Mouse (Mus musculus) embryonic facial prominence, embryonic 14.5 days (tissue): ENCODE data around the gene Apba2. TPM values are rescaled to one million over a fixed set of nuclear protein-coding genes. Genes with fewer than 3 reads are reported as not detected.

Source experiments
- ATAC-seq: fragments of 200-750 bp; cut with Nextera tagmentation; 2 replicates; pipeline ENCODE4 v1.8.0; 2017; ENCODE audit warnings: low read depth, moderate number of reproducible peaks, moderate TSS enrichment
- DNase-seq: peaks from one replicate; pipeline ENCODE4 v3.0.0-alpha.2; 2015; ENCODE audit warnings: low spot score
- H3K27ac ChIP-seq: fragments of 300-500 bp; sonication (generic); replicated peaks from 2 replicates; pipeline ENCODE4 v1.5.1; 2014; ENCODE audit warnings: low read depth, mild to moderate bottlenecking, low read length, moderate library complexity
- H3K27me3 ChIP-seq: fragments of 300-500 bp; sonication (generic); replicated peaks from 2 replicates; pipeline ENCODE4 v1.6.1; 2014; ENCODE audit warnings: low read length; ENCODE audit not compliant: control insufficient read depth, insufficient read depth
- H3K36me3 ChIP-seq: fragments of 300-500 bp; sonication (generic); 2 replicates; pipeline ENCODE4 v1.6.1; 2014; ENCODE audit warnings: low read length, mixed read lengths; ENCODE audit not compliant: control insufficient read depth, insufficient read depth
- H3K4me1 ChIP-seq: fragments of 300-500 bp; sonication (generic); 2 replicates; pipeline ENCODE4 v1.6.1; 2014; ENCODE audit warnings: antibody characterized with exemption, low read length; ENCODE audit not compliant: control insufficient read depth, insufficient read depth
- H3K4me2 ChIP-seq: fragments of 300-500 bp; sonication (generic); 2 replicates; pipeline ENCODE4 v1.6.1; 2014; ENCODE audit warnings: low read depth, mild to moderate bottlenecking, low read length, moderate library complexity, mixed read lengths
- H3K4me3 ChIP-seq: fragments of 300-500 bp; sonication (generic); 2 replicates; pipeline ENCODE4 v1.5.1; 2014; ENCODE audit warnings: low read depth, mild to moderate bottlenecking, low read length
- H3K9ac ChIP-seq: fragments of 300-500 bp; sonication (generic); 2 replicates; pipeline ENCODE4 v1.6.1; 2014; ENCODE audit warnings: low read depth, mild to moderate bottlenecking, low read length, moderate library complexity, mixed read lengths
- H3K9me3 ChIP-seq: fragments of 300-500 bp; sonication (generic); 2 replicates; pipeline ENCODE4 v1.6.1; 2016; ENCODE audit warnings: low read length; ENCODE audit not compliant: control insufficient read depth
- WGBS: fragments of 180-500 bp; shearing (Covaris S2); extraction: QIAGEN DNeasy Blood & Tissue Kit; methylation state at CpG from one replicate; pipeline ENCODE4 v1.1.7; 2014; 5-methylcytosine and 5-hydroxymethylcytosine counted together
- polyA plus RNA-seq: library from polyadenylated mRNA; unstranded; fragments of >200 nt; fragmentation: Nextera tagmentation; extraction: Ambion mirVana; gene quantifications from 2 replicates; pipeline ENCODE4 v1.2.1, GENCODE M21; 2014

Gene Apba2
- polyA plus RNA-seq, 1 experiment from 2014 or later = 9.0 TPM

DNA sequence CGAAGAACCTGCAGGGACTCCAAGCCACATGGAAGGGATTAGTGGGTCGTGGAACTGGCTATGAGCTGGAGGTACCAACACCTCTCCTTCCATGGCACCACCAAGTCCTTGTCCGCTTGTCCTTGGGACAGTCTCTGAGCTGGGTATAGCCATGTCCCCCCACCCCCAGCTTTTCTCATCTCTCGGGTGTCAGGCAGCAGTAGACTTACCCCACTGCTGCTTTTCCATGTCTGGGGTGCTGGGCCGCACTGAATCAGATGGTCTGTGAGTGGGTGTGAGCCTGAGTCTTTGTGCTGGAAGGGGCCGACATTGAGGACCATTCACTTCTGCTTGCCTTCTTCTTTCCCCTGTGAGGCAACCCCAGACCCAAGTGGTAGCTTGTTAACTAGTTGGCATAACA is 2.1 kb downstream of the Apba2 start:
- Histone ChIP-seq H3K4me1 (no peaks in the 10 kb centered on the region; the same call in 1 of the 2 replicates), H3K4me2 (peak overlapping the region; percentile 93; the same call in 1 of the 2 replicates), H3K27ac (no peak overlapping the region), H3K27me3 (peaks cover 34% of the 10 kb centered on the region), H3K9me3 (no peaks in the 10 kb centered on the region), H3K4me3 (no peak overlapping the region), H3K9ac (no peak overlapping the region), H3K36me3 (no peaks in the 10 kb centered on the region)
- ATAC-seq (no peak), DNase-seq (no peak)
- WGBS = 76% methylated on average over 6 of the region's 6 CpGs

DNA sequence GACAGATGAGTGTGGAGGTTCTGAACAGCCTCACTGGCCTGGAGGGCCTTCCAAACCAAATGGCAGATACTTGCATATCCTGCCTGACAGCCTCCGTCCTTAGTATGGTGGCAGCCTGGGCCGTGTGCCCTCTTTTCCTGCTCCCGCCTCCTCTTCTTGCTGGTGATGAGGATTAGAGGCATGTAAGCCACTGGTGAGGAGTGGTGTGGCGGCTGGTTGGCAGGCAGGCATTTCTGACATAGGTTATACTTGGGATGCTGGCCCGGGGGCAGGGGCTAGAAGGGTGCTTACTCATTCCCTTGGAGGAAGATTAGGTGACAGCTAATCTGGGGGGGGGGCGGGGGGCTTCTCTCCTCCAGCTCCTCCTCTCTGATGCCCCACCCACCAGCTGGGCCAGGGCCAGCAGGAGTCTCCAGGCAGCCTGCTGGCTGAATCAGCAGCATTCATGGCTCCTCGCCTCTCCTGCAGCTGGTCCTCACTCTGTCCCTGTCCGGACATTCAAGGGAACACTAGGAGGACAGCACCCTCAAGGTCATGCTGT is 3.3 kb downstream of the Apba2 start:
- ATAC-seq (peak; percentile 24; the same call in 1 of the 2 replicates), DNase-seq (peak; percentile 37)
- Histone ChIP-seq H3K9ac (no peak overlapping the region), H3K4me3 (no peak overlapping the region), H3K4me1 (no peaks in the 10 kb centered on the region; the same call in 1 of the 2 replicates), H3K9me3 (no peaks in the 10 kb centered on the region), H3K36me3 (no peaks in the 10 kb centered on the region), H3K27ac (no peak overlapping the region), H3K4me2 (no peak overlapping the region), H3K27me3 (peaks cover 34% of the 10 kb centered on the region)
- WGBS = 24% methylated on average over 8 of the region's 8 CpGs

DNA sequence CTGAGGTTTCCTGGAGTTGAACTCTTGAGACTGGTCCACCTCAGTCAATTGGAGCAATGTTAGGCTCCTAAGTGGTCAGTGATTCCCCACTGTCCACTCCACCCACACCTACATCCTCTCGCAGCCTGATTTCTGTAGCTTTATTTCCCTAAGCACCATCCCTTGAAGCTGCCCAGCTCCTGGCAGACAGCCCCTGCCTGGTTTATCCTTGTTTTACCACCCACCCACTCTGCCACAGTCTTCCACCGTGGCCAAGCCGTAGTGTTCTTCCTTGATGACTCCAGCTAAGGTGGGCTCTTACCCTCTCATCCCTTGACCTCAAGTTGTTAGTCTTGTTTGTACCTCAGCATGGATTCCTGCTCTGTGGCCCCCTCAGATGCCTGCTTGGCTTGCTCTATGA is 4.1 kb downstream of the Apba2 start:
- peaks cover 33% of the 10 kb centered on the region for H3K27me3 ChIP-seq
- no peak overlapping the region for H3K4me2 ChIP-seq
- H3K9me3 ChIP-seq = no peaks in the 10 kb centered on the region
- H3K36me3 ChIP-seq = no peaks in the 10 kb centered on the region
- H3K27ac ChIP-seq = no peak overlapping the region
- no peak overlapping the region for H3K9ac ChIP-seq
- H3K4me1 ChIP-seq = no peaks in the 10 kb centered on the region; the same call in 1 of the 2 replicates
- no peak overlapping the region for H3K4me3 ChIP-seq
- 88% methylated on average over 3 of the region's 3 CpGs for WGBS
- ATAC-seq (no peak), DNase-seq (no peak)

DNA sequence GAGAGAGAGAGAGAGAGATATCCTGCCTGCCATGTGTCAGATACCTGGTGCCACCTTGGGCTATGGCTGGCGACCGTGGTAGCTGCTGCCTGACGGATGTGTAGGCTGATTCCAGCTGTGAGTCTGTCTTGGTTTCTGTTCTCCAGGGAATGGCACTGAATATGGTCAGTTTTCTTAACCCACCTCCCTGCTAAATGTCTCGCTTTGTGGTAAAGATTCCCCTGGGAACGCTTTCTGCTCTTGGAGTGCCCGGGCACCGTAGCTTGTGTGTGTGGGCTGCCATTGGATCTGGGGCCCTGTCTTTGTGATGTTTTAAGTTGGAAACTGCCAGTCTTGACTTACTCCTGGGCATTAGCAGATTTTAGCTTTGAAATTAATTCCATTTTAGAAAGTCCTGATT is 7.3 kb downstream of the Apba2 start:
- no peak for DNase-seq
- H3K9me3 ChIP-seq = no peaks in the 10 kb centered on the region
- whole genome bisulfite sequencing = 73% methylated on average over 5 of the region's 7 CpGs
- H3K27ac ChIP-seq = no peak overlapping the region
- H3K36me3 ChIP-seq = no peaks in the 10 kb centered on the region
- H3K27me3 ChIP-seq = peaks cover under 1% of the 10 kb centered on the region; the same call in 1 of the 2 replicates
- no peaks in the 10 kb centered on the region for H3K4me1 ChIP-seq
- H3K4me3 ChIP-seq = no peak overlapping the region
- H3K4me2 ChIP-seq = no peak overlapping the region
- ATAC-seq = no peak
- H3K9ac ChIP-seq = no peak overlapping the region

DNA sequence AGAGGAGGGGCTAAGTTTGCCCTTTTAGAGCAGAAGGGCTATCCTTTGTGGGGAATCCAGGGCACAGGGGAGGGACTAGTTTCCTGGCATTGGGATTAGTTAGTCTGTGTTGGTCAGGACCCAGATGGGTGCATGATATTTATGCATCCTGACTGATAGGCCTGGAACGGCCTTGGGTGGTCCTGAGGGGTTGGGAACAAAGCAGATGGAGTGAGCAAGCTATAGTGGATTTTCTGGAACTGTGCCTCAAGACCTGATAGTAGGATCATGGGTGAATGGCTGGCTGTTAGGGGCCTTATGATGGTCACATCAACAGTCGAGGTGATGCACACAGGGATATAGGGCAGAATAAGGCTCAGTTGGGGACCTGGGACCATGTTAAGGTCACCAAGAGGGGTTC is 8.4 kb downstream of the Apba2 start:
- Histone ChIP-seq H3K27me3 (no peaks in the 10 kb centered on the region), H3K4me2 (no peak overlapping the region), H3K36me3 (no peaks in the 10 kb centered on the region), H3K4me1 (no peaks in the 10 kb centered on the region), H3K9me3 (no peaks in the 10 kb centered on the region), H3K9ac (no peak overlapping the region), H3K27ac (no peak overlapping the region), H3K4me3 (no peak overlapping the region)
- 79% methylated on average over 2 of the region's 2 CpGs for WGBS
- DNase-seq (no peak), ATAC-seq (no peak; the same call in 1 of the 2 replicates)

DNA sequence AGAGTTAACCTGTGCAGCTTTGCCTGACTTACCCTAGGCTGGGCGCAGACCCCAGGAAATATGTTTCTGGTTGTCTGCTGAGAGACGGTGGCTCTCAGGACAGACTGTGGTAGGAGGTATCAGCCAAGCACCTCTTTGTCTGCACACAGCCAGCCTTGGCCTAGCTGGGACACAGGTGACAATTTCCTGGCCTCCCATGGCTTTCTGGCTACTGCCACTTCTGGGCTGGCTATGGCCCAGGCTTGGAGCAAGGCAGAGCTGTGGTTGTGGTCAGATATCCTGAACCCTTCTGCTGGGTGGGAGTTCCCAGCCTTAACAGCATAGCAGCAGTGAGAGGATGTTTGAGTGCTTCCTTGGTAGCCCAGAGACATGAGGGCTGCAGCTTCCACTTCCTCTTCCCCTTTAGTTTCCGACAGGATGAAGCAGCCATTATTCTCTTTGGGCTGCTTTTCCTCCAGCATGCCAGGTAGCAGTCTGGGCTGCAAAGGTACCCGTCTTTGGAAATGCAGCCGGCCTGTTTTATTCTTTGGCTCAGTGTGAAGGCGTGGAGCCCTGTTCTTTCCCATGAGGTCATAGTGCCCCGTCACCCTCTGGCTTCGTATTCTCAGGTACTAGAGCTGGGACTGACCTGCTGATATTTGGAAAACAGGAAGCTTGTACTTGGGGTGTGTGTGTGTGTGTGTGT is 9.2 kb downstream of the Apba2 start:
- no peak overlapping the region for H3K9ac ChIP-seq
- H3K27me3 ChIP-seq = no peaks in the 10 kb centered on the region
- H3K9me3 ChIP-seq = no peaks in the 10 kb centered on the region
- DNase-seq = no peak
- no peaks in the 10 kb centered on the region for H3K36me3 ChIP-seq
- H3K4me3 ChIP-seq = no peak overlapping the region
- no peak overlapping the region for H3K4me2 ChIP-seq
- H3K4me1 ChIP-seq = no peaks in the 10 kb centered on the region
- no peak for ATAC-seq
- H3K27ac ChIP-seq = no peak overlapping the region
- 77% methylated on average over 8 of the region's 8 CpGs for WGBS

DNA sequence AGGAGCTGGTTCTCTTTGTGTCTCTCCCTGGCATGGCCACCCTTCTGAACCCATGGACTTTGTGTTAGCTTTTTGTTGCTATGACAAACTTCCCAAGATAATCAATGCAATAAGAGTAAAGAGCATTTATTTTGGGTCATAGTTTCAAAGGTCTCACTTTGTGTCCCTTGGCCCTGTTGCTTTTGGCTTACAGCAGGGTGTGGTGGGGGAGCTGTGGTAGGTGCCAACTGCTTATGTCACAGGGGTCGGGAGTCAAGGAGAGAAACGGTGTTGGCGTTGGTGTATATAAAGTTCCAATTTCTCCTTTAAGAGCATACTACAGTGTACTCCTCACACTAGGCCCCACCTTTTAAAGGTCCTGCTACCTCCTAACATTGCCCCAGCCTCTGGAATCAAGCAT is 12.1 kb downstream of the Apba2 start:
- Histone ChIP-seq H3K27ac (no peak overlapping the region), H3K36me3 (no peaks in the 10 kb centered on the region), H3K4me3 (no peak overlapping the region), H3K27me3 (no peaks in the 10 kb centered on the region), H3K4me2 (no peak overlapping the region), H3K9me3 (no peaks in the 10 kb centered on the region), H3K9ac (no peak overlapping the region), H3K4me1 (no peaks in the 10 kb centered on the region)
- DNase-seq (no peak), ATAC-seq (no peak)
- 80% methylated on average over 3 of the region's 3 CpGs for WGBS

DNA sequence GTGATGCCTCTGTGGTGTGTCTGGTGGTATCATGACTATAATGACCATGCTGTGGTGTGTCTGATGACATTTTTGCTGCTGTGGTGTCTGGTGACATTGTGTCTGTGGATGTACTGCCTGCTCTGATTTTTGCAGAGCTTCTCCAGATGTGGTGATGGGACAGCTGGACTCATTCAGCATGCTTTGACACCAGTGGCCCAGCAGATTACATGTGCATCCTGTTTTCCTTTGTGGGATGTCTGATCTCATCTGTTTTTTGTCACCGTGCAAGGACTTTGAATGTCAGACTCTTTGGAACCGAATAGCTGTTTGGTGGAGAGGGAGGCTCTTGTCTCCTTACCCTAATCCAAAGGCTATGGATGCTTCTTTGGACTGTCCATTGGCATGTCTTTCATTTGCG is 13.8 kb downstream of the Apba2 start:
- Histone ChIP-seq H3K9me3 (no peaks in the 10 kb centered on the region), H3K9ac (no peak overlapping the region), H3K4me1 (no peaks in the 10 kb centered on the region), H3K4me2 (no peak overlapping the region), H3K27ac (no peak overlapping the region), H3K27me3 (no peaks in the 10 kb centered on the region), H3K36me3 (no peaks in the 10 kb centered on the region), H3K4me3 (no peak overlapping the region)
- WGBS = 74% methylated on average over 3 of the region's 3 CpGs
- DNase-seq (no peak), ATAC-seq (no peak)

DNA sequence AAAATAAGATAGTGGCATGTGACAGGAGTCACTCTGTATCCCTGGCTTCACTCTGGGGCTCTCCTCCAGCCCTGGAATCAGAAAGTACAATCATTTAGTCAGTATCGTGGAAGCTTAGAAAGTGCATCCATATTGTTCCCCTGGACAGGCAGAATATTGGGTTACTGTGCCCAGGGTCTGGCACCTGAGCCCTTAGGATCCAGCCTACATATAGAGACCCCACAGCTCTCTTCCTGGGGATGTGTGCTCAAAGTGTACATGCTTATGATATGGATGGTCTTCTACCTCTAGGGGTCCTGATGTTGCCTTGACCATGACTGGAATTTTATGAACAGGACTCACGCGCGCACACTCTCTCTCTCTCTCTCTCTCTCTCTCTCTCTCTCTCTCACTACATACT is 14.4 kb downstream of the Apba2 start:
- no peaks in the 10 kb centered on the region for H3K27me3 ChIP-seq
- no peaks in the 10 kb centered on the region for H3K9me3 ChIP-seq
- 92% methylated on average over 4 of the region's 4 CpGs for WGBS

More for the DNA sequence above, 14.4 kb downstream of the Apba2 start:
- Histone ChIP-seq H3K36me3 (no peaks in the 10 kb centered on the region), H3K4me2 (no peak overlapping the region), H3K27ac (no peak overlapping the region), H3K9ac (no peak overlapping the region), H3K4me1 (no peaks in the 10 kb centered on the region), H3K4me3 (no peak overlapping the region)
- ATAC-seq = no peak
- no peak for DNase-seq
